Mouse (Mus musculus) naive thymus-derived CD4-positive, alpha-beta T cell, adult 5 months (primary cell): ENCODE measurements around the gene Synpo2. TPM values are rescaled to one million over a fixed set of nuclear protein-coding genes. Genes with fewer than 3 reads are reported as not detected.

ENCODE experiments used
- polyA plus RNA-seq: library from polyadenylated mRNA; unstranded; fragments of 100-300 nt; shearing (Covaris generic); gene quantifications from one replicate; pipeline ENCODE4 v1.2.1, GENCODE M21; 2017

Gene Synpo2
- not detected for polyA plus RNA-seq

GRCm38 (mm10) chr3:123235921-123236320 lies at the start of gene Synpo2:
Synpo2 (minus strand) TSS chr3:123236149.

GRCm38 (mm10) chr3:123266753-123267651 lies 31.1 kb upstream of the Synpo2 start, which contains the start of gene Sec24d:
Sec24d (plus strand) TSS chr3:123267455.

GRCm38 (mm10) chr3:123034752-123035151 lies 201.2 kb downstream of the Synpo2 start, which contains the start of gene Myoz2:
Myoz2 (minus strand) TSS chr3:123035015.

Other genes starting within 250 kb of the Synpo2 start
- not detected for gene Myoz2, start 201.1 kb downstream of the Synpo2 start, polyA plus RNA-seq
- gene Sec24d, start 31.3 kb upstream of the Synpo2 start, polyA plus RNA-seq = 20.0 TPM
- 23.1 TPM for gene Mettl14, start 150.0 kb upstream of the Synpo2 start, polyA plus RNA-seq
- gene Prss12, start 210.8 kb upstream of the Synpo2 start, polyA plus RNA-seq = 8.9 TPM